Mouse (Mus musculus) limb, embryonic 14.5 days (tissue): ENCODE results near the gene Pik3cg. TPM values are rescaled to one million over a fixed set of nuclear protein-coding genes. Genes with fewer than 3 reads are reported as not detected.

Experiments used
- ATAC-seq: fragments of 200-750 bp; cut with Nextera tagmentation; 2 replicates; pipeline ENCODE4 v1.8.0; 2017; ENCODE audit warnings: low read depth, moderate number of reproducible peaks, moderate TSS enrichment; ENCODE audit not compliant: low FRiP score
- DNase-seq: peaks from one replicate; pipeline ENCODE4 v3.0.0-alpha.2; 2015; ENCODE audit warnings: low spot score
- H3K27ac ChIP-seq: fragments of 300-500 bp; sonication (generic); replicated peaks from 2 replicates; pipeline ENCODE4 v1.5.1; 2014; ENCODE audit warnings: low read depth, mild to moderate bottlenecking, low read length, moderate library complexity, mixed read lengths
- H3K27me3 ChIP-seq: fragments of 300-500 bp; sonication (generic); 2 replicates; pipeline ENCODE4 v1.6.1; 2014; ENCODE audit warnings: low read length, mixed read lengths; ENCODE audit not compliant: control insufficient read depth, insufficient read depth
- H3K36me3 ChIP-seq: fragments of 300-500 bp; sonication (generic); 2 replicates; pipeline ENCODE4 v1.6.1; 2014; ENCODE audit warnings: mild to moderate bottlenecking, low read length, moderate library complexity, mixed read lengths; ENCODE audit not compliant: control insufficient read depth, insufficient read depth
- H3K4me1 ChIP-seq: fragments of 300-500 bp; sonication (generic); 2 replicates; pipeline ENCODE4 v1.6.1; 2014; ENCODE audit warnings: antibody characterized with exemption, low read length, mixed read lengths; ENCODE audit not compliant: control insufficient read depth, insufficient read depth
- H3K4me2 ChIP-seq: fragments of 300-500 bp; sonication (generic); replicated peaks from 2 replicates; pipeline ENCODE4 v1.6.1; 2014; ENCODE audit warnings: low read depth, mild to moderate bottlenecking, low read length, moderate library complexity; ENCODE audit not compliant: severe bottlenecking
- H3K4me3 ChIP-seq: fragments of 300-500 bp; sonication (generic); replicated peaks from 2 replicates; pipeline ENCODE4 v1.5.1; 2014; ENCODE audit warnings: low read length
- H3K9ac ChIP-seq: fragments of 300-500 bp; sonication (generic); 2 replicates; pipeline ENCODE4 v1.6.1; 2014; ENCODE audit warnings: mild to moderate bottlenecking, low read depth, low read length, moderate library complexity; ENCODE audit not compliant: severe bottlenecking
- H3K9me3 ChIP-seq: fragments of 300-500 bp; sonication (generic); 2 replicates; pipeline ENCODE4 v1.6.1; 2016; ENCODE audit warnings: low read length; ENCODE audit not compliant: control insufficient read depth
- POLR2A ChIP-seq: fragments of 200-500 bp; IDR thresholded peaks from 2 replicates; pipeline ENCODE4 v1.8.0; 2012; ENCODE audit warnings: inconsistent platforms, mild to moderate bottlenecking, moderate library complexity, borderline replicate concordance; ENCODE audit not compliant: insufficient read depth, insufficient read length; ENCODE audit errors: extremely low read depth
- WGBS: fragments of 180-500 bp; shearing (Covaris S2); extraction: QIAGEN DNeasy Blood & Tissue Kit; methylation state at CpG from one replicate; pipeline ENCODE4 v1.1.7; 2014; 5-methylcytosine and 5-hydroxymethylcytosine counted together
- polyA plus RNA-seq, 2 experiments: library from polyadenylated mRNA; depleted of rRNA in 1 of 2; stranded (reverse) in 1 of 2; unstranded in 1 of 2; fragments of >200 nt; fragmentation: Nextera tagmentation in 1 of 2; extraction: Ambion mirVana in 1 of 2; gene quantifications; 2 replicates each; pipeline versions ENCODE4 v1.2.1 to v1.2.3; 2012 to 2014

Pik3cg gene
- polyA plus RNA-seq, 2 experiments: 2.8 to 4.7 TPM

GRCm38 (mm10) chr12:32194358-32194757 is 14.1 kb downstream of the Pik3cg start:
- TF ChIP-seq POLR2A: no peak
- H3K27ac ChIP-seq: no peak overlapping the region
- WGBS: 80% methylated on average over 1 of the region's 1 CpGs
- no peaks in the 10 kb centered on the region for H3K36me3 ChIP-seq
- DNase-seq (no peak), ATAC-seq (no peak)
- H3K9ac ChIP-seq: no peak overlapping the region
- no peaks in the 10 kb centered on the region for H3K9me3 ChIP-seq
- no peaks in the 10 kb centered on the region for H3K27me3 ChIP-seq
- no peaks in the 10 kb centered on the region for H3K4me1 ChIP-seq
- no peak overlapping the region for H3K4me2 ChIP-seq
- H3K4me3 ChIP-seq: no peak overlapping the region

DNA sequence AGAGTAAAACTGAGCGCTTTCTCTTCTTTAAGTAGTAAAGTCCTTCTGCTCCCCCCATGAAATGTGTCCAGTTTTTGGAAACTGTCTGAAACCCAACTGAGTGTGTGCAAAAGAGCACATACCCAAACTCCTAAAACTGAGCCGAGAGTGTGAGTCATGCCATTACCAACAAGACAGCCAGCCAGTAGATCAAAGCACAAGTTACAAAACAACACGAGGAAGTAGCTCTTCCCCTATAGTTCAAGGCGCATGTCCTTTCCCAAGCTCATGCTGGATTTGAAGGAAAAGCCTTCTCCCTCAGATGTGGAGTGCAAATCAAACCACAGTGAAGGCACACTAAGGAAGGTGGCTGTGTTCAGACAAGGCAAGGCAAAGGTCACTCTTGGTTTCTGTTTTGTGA is 17.5 kb downstream of the Pik3cg start:
- TF ChIP-seq POLR2A: no peak
- H3K27ac ChIP-seq: no peak overlapping the region
- no peak overlapping the region for H3K9ac ChIP-seq
- no peak for ATAC-seq
- H3K4me3 ChIP-seq: no peak overlapping the region
- no peaks in the 10 kb centered on the region for H3K4me1 ChIP-seq
- H3K36me3 ChIP-seq: no peaks in the 10 kb centered on the region
- H3K9me3 ChIP-seq: no peaks in the 10 kb centered on the region
- whole genome bisulfite sequencing: 63% methylated on average over 4 of the region's 4 CpGs
- DNase-seq: no peak
- H3K27me3 ChIP-seq: no peaks in the 10 kb centered on the region
- no peak overlapping the region for H3K4me2 ChIP-seq

- no peak for TF ChIP-seq POLR2A
- Histone ChIP-seq H3K27ac (no peak overlapping the region), H3K4me3 (no peak overlapping the region), H3K36me3 (no peaks in the 10 kb centered on the region), H3K4me2 (no peak overlapping the region), H3K4me1 (no peaks in the 10 kb centered on the region), H3K9ac (no peak overlapping the region), H3K27me3 (no peaks in the 10 kb centered on the region), H3K9me3 (no peaks in the 10 kb centered on the region)
- no peak for ATAC-seq
- no peak for DNase-seq
- WGBS: 74% methylated on average over 5 of the region's 5 CpGs
Measured at GRCm38 (mm10) chr12:32187668-32188236, 20.7 kb downstream of the Pik3cg start.

DNA sequence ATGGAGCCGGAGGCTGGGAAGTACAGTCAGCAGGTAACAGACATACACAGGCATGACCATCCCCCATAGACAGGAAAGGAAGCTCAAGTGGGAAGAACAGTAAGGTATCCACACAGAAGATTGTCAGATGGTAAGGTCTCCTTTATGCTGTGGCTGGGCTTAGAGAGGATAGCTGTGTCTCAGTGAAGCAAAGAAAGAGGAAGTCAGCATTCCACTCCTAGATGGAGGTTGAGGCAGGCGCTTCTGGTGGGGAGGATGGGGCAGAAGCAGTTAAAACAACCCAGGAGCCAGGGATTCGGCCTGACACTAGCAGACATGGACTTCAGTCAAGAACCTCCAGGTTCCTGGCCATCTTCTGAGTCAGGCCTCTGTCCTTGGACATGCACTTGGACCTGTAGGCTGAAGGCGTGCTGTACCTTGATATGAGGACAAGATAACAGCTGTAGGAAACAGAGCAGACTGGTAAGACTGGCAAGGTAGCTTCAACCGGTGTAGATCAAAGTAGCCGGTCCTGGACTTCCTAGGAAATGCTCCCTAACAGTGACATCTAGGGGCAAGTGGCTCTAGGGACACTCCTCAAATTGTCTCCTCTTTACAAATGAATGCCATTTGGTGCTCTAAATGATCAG is 21.7 kb downstream of the Pik3cg start:
- H3K27ac ChIP-seq: no peak overlapping the region
- H3K9ac ChIP-seq: no peak overlapping the region
- no peak overlapping the region for H3K4me2 ChIP-seq
- H3K36me3 ChIP-seq: no peaks in the 10 kb centered on the region
- DNase-seq (no peak), ATAC-seq (no peak)
- no peak for TF ChIP-seq POLR2A
- no peaks in the 10 kb centered on the region for H3K9me3 ChIP-seq
- no peak overlapping the region for H3K4me3 ChIP-seq
- H3K27me3 ChIP-seq: no peaks in the 10 kb centered on the region
- 70% methylated on average over 6 of the region's 6 CpGs for WGBS
- H3K4me1 ChIP-seq: no peaks in the 10 kb centered on the region

- H3K36me3 ChIP-seq: no peaks in the 10 kb centered on the region
- H3K4me3 ChIP-seq: no peak overlapping the region
- H3K4me2 ChIP-seq: no peak overlapping the region
- ATAC-seq: no peak
- H3K9ac ChIP-seq: no peak overlapping the region
- H3K4me1 ChIP-seq: no peaks in the 10 kb centered on the region
- no peak for DNase-seq
- no peak overlapping the region for H3K27ac ChIP-seq
- H3K27me3 ChIP-seq: no peaks in the 10 kb centered on the region
- 94% methylated on average over 3 of the region's 3 CpGs for WGBS
- no peaks in the 10 kb centered on the region for H3K9me3 ChIP-seq
- no peak for TF ChIP-seq POLR2A
Measured at GRCm38 (mm10) chr12:32184874-32185273, 23.6 kb downstream of the Pik3cg start.

DNA sequence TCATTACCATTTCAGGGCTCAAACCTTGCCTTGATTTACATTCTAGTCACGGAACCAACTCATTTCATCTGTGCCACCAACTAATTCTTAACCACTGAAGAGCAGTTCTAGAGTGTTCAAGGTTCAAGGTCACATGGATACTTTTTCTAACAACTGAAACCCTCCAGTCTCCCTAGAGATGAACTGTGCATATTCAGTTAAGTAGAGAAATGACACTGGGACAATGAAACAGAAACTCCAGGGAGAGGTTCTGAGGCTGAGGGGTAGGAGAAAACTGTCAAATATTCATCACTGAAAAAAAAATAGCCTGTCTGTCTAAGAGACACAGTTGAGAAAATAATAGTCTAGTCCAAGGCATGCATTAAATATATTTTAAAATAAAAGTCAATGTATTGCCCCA is 24.9 kb downstream of the Pik3cg start:
- Histone ChIP-seq H3K9me3 (no peaks in the 10 kb centered on the region), H3K36me3 (no peaks in the 10 kb centered on the region), H3K9ac (no peak overlapping the region), H3K27ac (no peak overlapping the region), H3K4me3 (no peak overlapping the region), H3K4me2 (no peak overlapping the region), H3K4me1 (no peaks in the 10 kb centered on the region), H3K27me3 (no peaks in the 10 kb centered on the region)
- WGBS: 57% methylated on average over 1 of the region's 1 CpGs
- TF ChIP-seq POLR2A: no peak
- ATAC-seq (no peak), DNase-seq (no peak)
